Mouse (Mus musculus) limb, embryonic 13.5 days (tissue): ENCODE data around the gene Foxc2. TPM values are rescaled to one million over a fixed set of nuclear protein-coding genes. Genes with fewer than 3 reads are reported as not detected.

ENCODE experiments used
- microRNA-seq: library from miRNA; unstranded; fragments of <30 nt; microRNA quantifications from one replicate; pipeline ENCODE4, GENCODE M21; 2016
- polyA plus RNA-seq: library from polyadenylated mRNA; unstranded; fragments of >200 nt; fragmentation: Nextera tagmentation; extraction: Ambion mirVana; gene quantifications from 2 replicates; pipeline ENCODE4 v1.2.1, GENCODE M21; 2015

The Foxc2 gene
- polyA plus RNA-seq, 1 experiment from 2014 or later, result 7.5 TPM

Small RNAs within 50 kb of the gene (microRNA-seq; reads per million reads assigned to microRNA genes)
- gene Gm27530, result not detected

Other genes starting within 250 kb of the Foxc2 start
- gene Foxf1, start 31.8 kb upstream of the Foxc2 start, polyA plus RNA-seq, result 0.43 and 0.86 TPM in 2 replicates
- 65.4 and 76.9 TPM in 2 replicates for gene Mthfsd, start 7.8 kb upstream of the Foxc2 start, polyA plus RNA-seq
- gene Foxl1, start 11.8 kb downstream of the Foxc2 start, polyA plus RNA-seq, result 0.15 and 0.18 TPM in 2 replicates